12 mouse cellular contexts compared by ENCODE assay signal in the genomic region with DNA sequence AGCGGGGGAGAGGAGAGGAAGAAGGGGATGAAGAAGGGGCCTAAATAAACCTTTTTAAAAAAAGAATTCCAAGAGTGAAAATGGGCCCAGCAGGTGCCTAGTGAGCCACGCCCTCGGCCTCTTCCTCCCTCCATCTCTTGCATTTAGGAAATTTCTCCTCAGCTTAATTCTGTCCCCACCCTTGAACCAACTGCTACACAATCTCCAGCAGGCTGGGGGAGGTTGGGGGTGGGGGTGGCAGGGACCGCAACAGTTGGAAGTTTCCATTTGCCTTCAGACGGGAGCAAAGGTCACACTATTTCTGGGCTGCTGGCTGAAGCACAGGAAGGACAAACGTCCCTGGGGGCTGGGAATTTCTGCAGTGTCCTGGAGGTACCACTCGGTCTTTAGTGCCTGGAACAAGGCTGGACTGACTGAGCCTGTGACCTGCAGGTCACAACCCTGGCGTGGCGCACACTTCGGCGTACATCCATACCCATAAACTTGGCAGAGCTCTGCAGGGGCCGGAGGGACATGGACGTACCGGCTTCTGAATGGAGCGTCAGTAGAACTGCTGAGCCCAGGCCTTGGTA. TPM values are rescaled to one million over a fixed set of nuclear protein-coding genes. Genes with fewer than 3 reads are reported as not detected.
DNase-seq lines count a peak whose midpoint lies in the region; ATAC-seq and TF ChIP-seq lines count a peak whose summit lies in the region.
"Had no signal": no experiment of that assay in that cellular context is flagged by ENCODE, and none has a peak within 500 bp of the region (broad histone marks: within the 10 kb centered on the region; RNA-seq: fewer than 3 reads in every experiment).

No protein-coding gene starts in this region.

- ATAC-seq in heart, embryonic 14.5 days (ENCODE audit: insufficient number of reproducible peaks, insufficient read depth, low FRiP score, low read depth) = peak; percentile 24; the same call in 1 of the 2 replicates
- no peak for ATAC-seq in forebrain, embryonic 16.5 days
- no peak for ATAC-seq in midbrain, embryonic 14.5 days (ENCODE audit: low FRiP score, low TSS enrichment)
- ATAC-seq: activated CD4-positive, CD25-positive, alpha-beta regulatory T cell, adult 4 months; forebrain, embryonic 13.5 days had no signal

- peak overlapping the region; percentile 26 for H3K9ac ChIP-seq in ES-Bruce4 (ENCODE audit: low read depth, poor library complexity, severe bottlenecking)
- H3K9ac ChIP-seq in heart, embryonic 14.5 days (ENCODE audit: low read length) = no peak overlapping the region
- H3K9ac ChIP-seq in forebrain, embryonic 16.5 days (replicated peaks; ENCODE audit: low read depth, low read length) = no peak overlapping the region
- no peak overlapping the region for H3K9ac ChIP-seq in midbrain, embryonic 14.5 days (replicated peaks; ENCODE audit: low read length)
- H3K9ac ChIP-seq: forebrain, embryonic 13.5 days; hindbrain, embryonic 15.5 days had no signal

- peak; percentile 63 for TF ChIP-seq EP300 in ES-Bruce4 (IDR thresholded peaks at IDR 0.05; ENCODE audit: insufficient read depth, low read depth, low read length)

- peaks cover 7% of the 10 kb centered on the region for H3K4me1 ChIP-seq in ES-Bruce4 (ENCODE audit: control insufficient read depth, insufficient read depth, low read length)
- peaks cover 0 to 2% of the 10 kb centered on the region in 2 experiments; a peak in 2 of 4 replicates for H3K4me1 ChIP-seq in heart, embryonic 14.5 days (ENCODE audit: control insufficient read depth in 2 of 2, insufficient read depth in 2 of 2, low read length in 2 of 2)
- H3K4me1 ChIP-seq in forebrain, embryonic 16.5 days (replicated peaks; ENCODE audit: control insufficient read depth, insufficient read depth, low read length) = no peaks in the 10 kb centered on the region
- H3K4me1 ChIP-seq in midbrain, embryonic 14.5 days (ENCODE audit: control insufficient read depth, insufficient read depth, low read length) = no peaks in the 10 kb centered on the region
- H3K4me1 ChIP-seq: forebrain, embryonic 13.5 days; hindbrain, embryonic 15.5 days had no signal

- H3K36me3 ChIP-seq in ES-Bruce4 (ENCODE audit: control insufficient read depth, insufficient read depth, low read length, poor library complexity, severe bottlenecking) = no peaks in the 10 kb centered on the region
- H3K36me3 ChIP-seq in heart, embryonic 14.5 days (ENCODE audit: control insufficient read depth, insufficient read depth, low read length) = peaks cover 38% of the 10 kb centered on the region
- H3K36me3 ChIP-seq in forebrain, embryonic 16.5 days (ENCODE audit: control insufficient read depth, insufficient read depth) = no peaks in the 10 kb centered on the region
- H3K36me3 ChIP-seq in midbrain, embryonic 14.5 days (ENCODE audit: control insufficient read depth, insufficient read depth, low read length) = peaks cover 7% of the 10 kb centered on the region

- no peak overlapping the region for H3K4me2 ChIP-seq in heart, embryonic 14.5 days (ENCODE audit: low read length)
- H3K4me2 ChIP-seq in forebrain, embryonic 16.5 days (ENCODE audit: low read length) = no peak overlapping the region
- no peak overlapping the region for H3K4me2 ChIP-seq in midbrain, embryonic 14.5 days (ENCODE audit: low read length)
- H3K4me2 ChIP-seq: forebrain, embryonic 13.5 days; hindbrain, embryonic 15.5 days had no signal

- no peaks in the 10 kb centered on the region for H3K9me3 ChIP-seq in ES-Bruce4 (replicated peaks; ENCODE audit: control insufficient read depth, insufficient read depth, low read length, poor library complexity, severe bottlenecking)
- no peaks in the 10 kb centered on the region for H3K9me3 ChIP-seq in heart, embryonic 14.5 days (ENCODE audit: control insufficient read depth, low read length)
- H3K9me3 ChIP-seq in forebrain, embryonic 16.5 days (ENCODE audit: control insufficient read depth, low read length) = no peaks in the 10 kb centered on the region
- H3K9me3 ChIP-seq in midbrain, embryonic 14.5 days (ENCODE audit: control insufficient read depth, low read length) = no peaks in the 10 kb centered on the region
- H3K9me3 ChIP-seq: forebrain, embryonic 13.5 days; hindbrain, embryonic 15.5 days had no signal

- 0 out of 2 replicates have a peak overlapping the region, but pooled peaks have one; percentile 1 for H3K4me3 ChIP-seq in ES-Bruce4 (ENCODE audit: low read depth, low read length)
- no peak overlapping the region for H3K4me3 ChIP-seq in heart, embryonic 14.5 days (ENCODE audit: control insufficient read depth in 1 of 2, insufficient read depth in 1 of 2, low read depth in 1 of 2, low read length in 2 of 2)
- no peak overlapping the region for H3K4me3 ChIP-seq in forebrain, embryonic 16.5 days (replicated peaks; ENCODE audit: low read length)
- no peak overlapping the region for H3K4me3 ChIP-seq in midbrain, embryonic 14.5 days (replicated peaks; ENCODE audit: low read depth, low read length)
- H3K4me3 ChIP-seq: forebrain, embryonic 13.5 days; hindbrain, embryonic 15.5 days had no signal

- no peak for TF ChIP-seq CTCF in ES-Bruce4 (IDR thresholded peaks at IDR 0.05; ENCODE audit: low read depth, low read length)

- 59% methylated on average over 15 of the region's 15 CpGs for whole genome bisulfite sequencing in heart, embryonic 14.5 days
- 74% methylated on average over 15 of the region's 15 CpGs for WGBS in forebrain, embryonic 16.5 days
- 67% methylated on average over 15 of the region's 15 CpGs for WGBS in midbrain, embryonic 14.5 days

- peak; percentile 77 for DNase-seq in adrenal gland, adult 2 months
- DNase-seq in adrenal gland, postnatal 4 days (ENCODE audit: low spot score in 2 of 2) = no peak
- peak; percentile 50 to 70 for DNase-seq in kidney, postnatal 4 days
- DNase-seq in urinary bladder, postnatal 36 days (ENCODE audit: low spot score in 2 of 2) = no peak
- no peak for DNase-seq in midbrain, embryonic 14.5 days
- DNase-seq: cerebellum, adult 9-10 months had no signal

- TF ChIP-seq POLR2A in ES-Bruce4 (IDR thresholded peaks at IDR 0.05; ENCODE audit: insufficient read depth, low read length) = no peak

- peak overlapping the region; percentile 68 for H3K27ac ChIP-seq in ES-Bruce4 (ENCODE audit: insufficient read depth, low read length)
- H3K27ac ChIP-seq in heart, embryonic 14.5 days (replicated peaks in 1 of 2; ENCODE audit: control insufficient read depth in 1 of 2, insufficient read depth in 1 of 2, low read depth in 2 of 2, low read length in 2 of 2) = 0 out of 4 replicates have a peak overlapping the region, but pooled peaks of 1 of the 2 experiments have one; percentile 11
- no peak overlapping the region for H3K27ac ChIP-seq in forebrain, embryonic 16.5 days (ENCODE audit: low read length)
- no peak overlapping the region for H3K27ac ChIP-seq in midbrain, embryonic 14.5 days (replicated peaks; ENCODE audit: low read depth, low read length)
- H3K27ac ChIP-seq: forebrain, embryonic 13.5 days; hindbrain, embryonic 15.5 days had no signal

- H3K27me3 ChIP-seq in ES-Bruce4 (ENCODE audit: control insufficient read depth, insufficient read depth, low read length, poor library complexity, severe bottlenecking) = no peaks in the 10 kb centered on the region
- no peaks in the 10 kb centered on the region for H3K27me3 ChIP-seq in heart, embryonic 14.5 days (ENCODE audit: control insufficient read depth, insufficient read depth, low read length)
- no peaks in the 10 kb centered on the region for H3K27me3 ChIP-seq in forebrain, embryonic 16.5 days (replicated peaks; ENCODE audit: control insufficient read depth, insufficient read depth, low read length)
- no peaks in the 10 kb centered on the region for H3K27me3 ChIP-seq in midbrain, embryonic 14.5 days (ENCODE audit: control insufficient read depth, insufficient read depth, low read length)
- H3K27me3 ChIP-seq: hindbrain, embryonic 15.5 days had no signal

RNA-seq across cellular contexts. Expression of a gene that starts 50.1 kb away (rescaled TPM):
- 10 to 100 TPM; 11.0 to 17.7 TPM for total RNA-seq in adrenal gland, adult 2 months (2021)
- 18.9 and 19.1 TPM in 2 replicates for polyA plus RNA-seq in adrenal gland, adult 2 months (2012; rRNA removed)
- total RNA-seq in adrenal gland, postnatal 4 days (2021) = 10 to 100 TPM; 20.2 to 20.9 TPM
- polyA plus RNA-seq in ES-Bruce4 (2011; ENCODE audit: insufficient read depth, insufficient read length, low read depth, missing spikeins) = 15.9 and 16.1 TPM in 2 replicates
- polyA plus RNA-seq in heart, embryonic 14.5 days (2014; fragmentation: Nextera tagmentation; extraction: Ambion mirVana) = 15.0 and 15.2 TPM in 2 replicates
- 47.3 and 49.9 TPM in 2 replicates for polyA plus RNA-seq in forebrain, embryonic 16.5 days (2015; fragmentation: Nextera tagmentation; extraction: Ambion mirVana)
- 42.4 and 46.1 TPM in 2 replicates for polyA plus RNA-seq in midbrain, embryonic 14.5 days (2014; fragmentation: Nextera tagmentation; extraction: Ambion mirVana)

Comparison
In these comparisons a context has a peak if more than half of its experiments do, and no peak if none do; other contexts are left out.
1. DNase-seq: peak in adrenal gland, adult 2 months (single experiment) and kidney, postnatal 4 days (2 of 2); none in adrenal gland, postnatal 4 days (0 of 2), urinary bladder, postnatal 36 days (0 of 2) and midbrain, embryonic 14.5 days (single experiment).